ENCODE assay signal across 20 mouse cellular contexts in the genomic region with DNA sequence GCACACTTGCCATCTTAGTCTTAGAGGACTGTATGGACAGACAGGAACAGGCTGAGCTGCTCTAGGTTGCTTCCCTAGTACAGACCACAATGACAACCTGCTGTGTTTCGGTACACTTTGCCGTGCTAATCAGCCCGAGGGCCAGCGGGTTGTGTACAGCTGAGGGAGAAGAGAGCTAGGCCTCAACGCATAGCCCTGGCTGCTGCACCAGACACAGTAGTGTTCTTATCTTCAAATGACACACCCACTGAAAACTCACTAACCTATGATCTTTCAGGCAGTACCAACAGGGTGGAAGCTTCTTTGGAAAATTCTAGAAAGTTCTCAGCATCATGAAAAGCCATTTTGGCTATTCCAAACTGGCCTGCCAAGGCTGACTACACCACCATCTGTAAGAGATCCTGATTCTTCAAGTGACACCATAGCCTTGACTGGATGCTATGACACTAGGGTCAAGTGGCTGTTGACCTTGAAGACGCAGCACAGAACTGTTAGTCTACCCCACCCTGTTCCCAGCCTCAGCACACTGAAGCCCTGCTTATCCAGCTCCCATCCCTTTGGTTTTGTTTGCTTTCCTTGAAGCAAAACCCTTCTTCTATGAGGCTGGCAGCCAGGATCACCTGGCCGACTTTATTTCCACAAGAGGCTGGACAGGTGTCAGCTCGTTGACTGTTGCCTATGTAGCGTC. TPM values are rescaled to one million over a fixed set of nuclear protein-coding genes. Genes with fewer than 3 reads are reported as not detected.
DNase-seq lines count a peak whose midpoint lies in the region; ATAC-seq lines count a peak whose summit lies in the region.
"Had no signal": no experiment of that assay in that cellular context is flagged by ENCODE, and none has a peak within 500 bp of the region (broad histone marks: within the 10 kb centered on the region; RNA-seq: fewer than 3 reads in every experiment).

No protein-coding gene starts in this region.

- H3K4me1 ChIP-seq in forebrain, embryonic 10.5 days = peaks cover 20% of the 10 kb centered on the region
- peaks cover 16% of the 10 kb centered on the region for H3K4me1 ChIP-seq in forebrain, embryonic 13.5 days
- peaks cover 79% of the 10 kb centered on the region for H3K4me1 ChIP-seq in liver, embryonic 13.5 days (replicated peaks)
- H3K4me1 ChIP-seq in forebrain, embryonic 14.5 days (ENCODE audit: control insufficient read depth, insufficient read depth, low read length) = peaks cover 5% of the 10 kb centered on the region; the same call in 1 of the 2 replicates

- H3K27ac ChIP-seq in forebrain, embryonic 10.5 days = 0 out of 2 replicates have a peak overlapping the region, but pooled peaks have one; percentile 15
- H3K27ac ChIP-seq in forebrain, embryonic 13.5 days = no peak overlapping the region
- H3K27ac ChIP-seq in liver, embryonic 13.5 days = peak overlapping the region; percentile 84
- H3K27ac ChIP-seq in forebrain, embryonic 14.5 days (ENCODE audit: low read depth, low read length) = no peak overlapping the region
- H3K27ac ChIP-seq: embryonic facial prominence, embryonic 13.5 days; forebrain, embryonic 12.5 days; heart, adult 2 months; limb, embryonic 13.5 days had no signal

- H3K36me3 ChIP-seq in forebrain, embryonic 10.5 days (replicated peaks) = no peaks in the 10 kb centered on the region
- no peaks in the 10 kb centered on the region for H3K36me3 ChIP-seq in forebrain, embryonic 13.5 days (ENCODE audit: poor library complexity, severe bottlenecking)
- H3K36me3 ChIP-seq in liver, embryonic 13.5 days = no peaks in the 10 kb centered on the region
- no peaks in the 10 kb centered on the region for H3K36me3 ChIP-seq in forebrain, embryonic 14.5 days (ENCODE audit: control insufficient read depth, insufficient read depth, low read length)
- H3K36me3 ChIP-seq: embryonic facial prominence, embryonic 13.5 days; forebrain, embryonic 12.5 days; limb, embryonic 13.5 days had no signal

- ATAC-seq in forebrain, embryonic 13.5 days = no peak
- peak; percentile 92 for ATAC-seq in liver, embryonic 13.5 days (ENCODE audit: low read depth)
- ATAC-seq in forebrain, embryonic 14.5 days = no peak
- ATAC-seq: CD4-positive, CD25-positive, alpha-beta regulatory T cell, adult 4 months had no signal

- no peak overlapping the region for H3K4me2 ChIP-seq in forebrain, embryonic 13.5 days
- H3K4me2 ChIP-seq in liver, embryonic 13.5 days = peak overlapping the region; percentile 47
- H3K4me2 ChIP-seq in forebrain, embryonic 14.5 days (ENCODE audit: low read length) = no peak overlapping the region
- H3K4me2 ChIP-seq: embryonic facial prominence, embryonic 13.5 days; forebrain, embryonic 12.5 days; limb, embryonic 13.5 days had no signal

- 83% methylated on average over 9 of the region's 9 CpGs for WGBS in forebrain, embryonic 10.5 days
- 87% methylated on average over 9 of the region's 9 CpGs for WGBS in forebrain, embryonic 13.5 days
- 43% methylated on average over 9 of the region's 9 CpGs for WGBS in liver, embryonic 13.5 days (ENCODE audit: insufficient replicate concordance)
- WGBS in forebrain, embryonic 14.5 days = 84% methylated on average over 9 of the region's 9 CpGs

- no peak overlapping the region for H3K9ac ChIP-seq in forebrain, embryonic 13.5 days
- H3K9ac ChIP-seq in liver, embryonic 13.5 days = peak overlapping the region; percentile 63
- H3K9ac ChIP-seq in forebrain, embryonic 14.5 days (ENCODE audit: low read length) = no peak overlapping the region
- H3K9ac ChIP-seq: embryonic facial prominence, embryonic 13.5 days; forebrain, embryonic 12.5 days; limb, embryonic 13.5 days had no signal

- no peaks in the 10 kb centered on the region for H3K9me3 ChIP-seq in forebrain, embryonic 10.5 days
- H3K9me3 ChIP-seq in forebrain, embryonic 13.5 days (replicated peaks) = no peaks in the 10 kb centered on the region
- no peaks in the 10 kb centered on the region for H3K9me3 ChIP-seq in liver, embryonic 13.5 days (replicated peaks)
- H3K9me3 ChIP-seq in forebrain, embryonic 14.5 days (replicated peaks; ENCODE audit: control insufficient read depth, low read length) = no peaks in the 10 kb centered on the region
- H3K9me3 ChIP-seq: embryonic facial prominence, embryonic 13.5 days; forebrain, embryonic 12.5 days; limb, embryonic 13.5 days had no signal

- peaks cover 42% of the 10 kb centered on the region for H3K27me3 ChIP-seq in forebrain, embryonic 10.5 days (ENCODE audit: poor library complexity, severe bottlenecking)
- 0 out of 2 replicates have a peak, but pooled peaks cover 5% of the 10 kb centered on the region for H3K27me3 ChIP-seq in forebrain, embryonic 13.5 days
- H3K27me3 ChIP-seq in liver, embryonic 13.5 days = peaks cover 24% of the 10 kb centered on the region
- H3K27me3 ChIP-seq in forebrain, embryonic 14.5 days (replicated peaks; ENCODE audit: control insufficient read depth, insufficient read depth, low read length) = no peaks in the 10 kb centered on the region

- DNase-seq in forebrain, embryonic 10.5 days (ENCODE audit: extremely low spot score, low spot score) = no peak
- peak; percentile 14 for DNase-seq in spleen, adult 12 weeks (ENCODE audit: low spot score)
- DNase-seq in spleen, adult 18-20 months = no peak
- peak; percentile 62 for DNase-seq in liver, embryonic 13.5 days
- no peak for DNase-seq in right cerebral cortex, adult 18-20 months
- DNase-seq in spleen, postnatal 14 days (ENCODE audit: low spot score in 2 of 2) = no peak
- DNase-seq in forebrain, embryonic 14.5 days (ENCODE audit: low spot score) = no peak
- DNase-seq: adrenal gland, postnatal 10 days; cerebellum, adult 9-10 months; heart, adult 2 months; kidney, adult 2 months; kidney, postnatal 25 days; thymus, postnatal 14 days had no signal

- H3K4me3 ChIP-seq in forebrain, embryonic 10.5 days = no peak overlapping the region
- no peak overlapping the region for H3K4me3 ChIP-seq in forebrain, embryonic 13.5 days
- peak overlapping the region; percentile 10 for H3K4me3 ChIP-seq in liver, embryonic 13.5 days (replicated peaks)
- no peak overlapping the region for H3K4me3 ChIP-seq in forebrain, embryonic 14.5 days (ENCODE audit: low read depth, low read length)
- H3K4me3 ChIP-seq: embryonic facial prominence, embryonic 13.5 days; forebrain, embryonic 12.5 days; heart, adult 2 months; limb, embryonic 13.5 days had no signal

RNA-seq across cellular contexts. Expression of a gene that starts 16.3 kb away (rescaled TPM):
- not detected in 2 replicates for polyA plus RNA-seq in forebrain, embryonic 10.5 days (2016; fragmentation: Nextera tagmentation; extraction: Ambion mirVana)
- not detected in 2 replicates for polyA plus RNA-seq in forebrain, embryonic 13.5 days (2015; fragmentation: Nextera tagmentation; extraction: Ambion mirVana)
- polyA plus RNA-seq in liver, embryonic 13.5 days (2015; fragmentation: Nextera tagmentation; extraction: Ambion mirVana) = 10.6 and 13.1 TPM in 2 replicates
- not detected in 2 replicates for polyA plus RNA-seq in forebrain, embryonic 14.5 days (2014; fragmentation: Nextera tagmentation; extraction: Ambion mirVana)
- polyA plus RNA-seq: CD4-positive, CD25-positive, alpha-beta regulatory T cell, adult 4 months; cortical plate, adult 2 months; embryonic facial prominence, embryonic 13.5 days; heart, adult 2 months; kidney, adult 2 months; limb, embryonic 13.5 days; midbrain, postnatal 0 days had no signal

Comparison
In these comparisons a context has a peak if more than half of its experiments do, and no peak if none do; other contexts are left out.
1. DNase-seq: peak in spleen, adult 12 weeks (single experiment) and liver, embryonic 13.5 days (single experiment); none in forebrain, embryonic 10.5 days (single experiment), spleen, adult 18-20 months (0 of 2), right cerebral cortex, adult 18-20 months (single experiment), spleen, postnatal 14 days (0 of 2) and forebrain, embryonic 14.5 days (single experiment).
2. H3K27ac ChIP-seq: peak in forebrain, embryonic 10.5 days (single experiment) and liver, embryonic 13.5 days (single experiment); none in forebrain, embryonic 13.5 days (single experiment) and forebrain, embryonic 14.5 days (single experiment).
3. RNA of a gene that starts 16.3 kb away (polyA plus RNA-seq): 10.6 to 13.1 TPM in liver, embryonic 13.5 days; not detected in forebrain, embryonic 10.5 days, not detected in forebrain, embryonic 13.5 days and not detected in forebrain, embryonic 14.5 days; every median in the first group is over 10 times any median in the second.